Mouse (Mus musculus): Measurements from ENCODE around the gene Klf3. TPM values are rescaled to one million over a fixed set of nuclear protein-coding genes. Genes with fewer than 3 reads are reported as not detected.

Gene Klf3
- polyA plus RNA-seq (2011; ENCODE audit: insufficient read length, low read depth, missing spikeins), result 105 and 107 TPM in 2 replicates

DNA sequence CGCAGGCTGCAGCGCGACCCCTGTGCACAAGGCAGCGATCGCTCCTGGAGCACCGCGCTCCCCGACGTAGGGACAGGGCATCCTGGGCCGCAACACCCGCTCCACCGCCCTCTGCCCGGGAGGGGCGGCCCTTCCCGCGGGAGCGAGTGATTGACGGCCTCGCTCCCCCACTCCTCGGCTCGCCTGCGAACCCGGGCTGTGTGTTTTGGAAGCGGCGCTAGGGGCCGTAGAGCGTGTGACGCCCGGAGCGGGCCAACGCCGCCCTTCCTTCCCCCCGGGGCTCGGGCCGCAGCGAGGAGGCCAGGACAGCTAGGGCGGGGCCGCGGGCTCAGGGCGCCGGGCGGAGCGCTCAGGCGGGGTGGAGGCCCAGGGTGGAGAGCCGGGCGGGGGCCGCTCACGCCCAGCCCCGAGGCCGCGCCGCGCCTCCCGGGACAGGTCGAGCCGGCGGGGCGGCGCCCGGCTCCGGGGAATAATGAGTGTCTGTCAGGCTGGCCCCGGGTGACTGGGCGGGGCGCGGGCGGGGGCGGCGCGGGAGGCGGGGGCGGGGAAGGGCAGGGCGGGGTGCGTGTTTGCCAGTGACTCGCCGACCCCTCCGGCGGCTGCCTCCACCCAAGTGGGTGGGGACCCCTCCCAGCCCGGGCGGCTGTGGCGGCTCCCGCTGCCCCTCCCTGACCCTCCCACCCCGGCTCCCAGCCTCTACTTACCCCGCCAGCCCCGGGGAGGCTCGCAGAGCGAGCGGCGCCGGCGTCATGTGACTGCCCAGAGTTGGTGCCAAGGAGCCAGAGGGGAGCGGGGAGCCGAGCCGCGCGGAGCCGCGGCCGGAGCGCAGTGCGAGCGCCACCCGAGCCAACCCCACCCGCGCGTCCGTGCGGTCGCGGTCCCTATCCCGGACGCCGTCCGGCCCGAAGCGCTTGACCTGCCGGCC is at the start of gene Klf3:
Gene Klf3, plus strand, starts transcription at position 594 of the 925 bp plus-strand sequence.
- peak within 1 kb of the TSS; percentile 96 for H3K27ac ChIP-seq (ENCODE audit: insufficient read depth, low read length)
- H3K4me1 ChIP-seq (ENCODE audit: control insufficient read depth, insufficient read depth, low read length), result peaks cover 1% of the 10 kb centered on the region; the same call in 1 of the 2 replicates

DNA sequence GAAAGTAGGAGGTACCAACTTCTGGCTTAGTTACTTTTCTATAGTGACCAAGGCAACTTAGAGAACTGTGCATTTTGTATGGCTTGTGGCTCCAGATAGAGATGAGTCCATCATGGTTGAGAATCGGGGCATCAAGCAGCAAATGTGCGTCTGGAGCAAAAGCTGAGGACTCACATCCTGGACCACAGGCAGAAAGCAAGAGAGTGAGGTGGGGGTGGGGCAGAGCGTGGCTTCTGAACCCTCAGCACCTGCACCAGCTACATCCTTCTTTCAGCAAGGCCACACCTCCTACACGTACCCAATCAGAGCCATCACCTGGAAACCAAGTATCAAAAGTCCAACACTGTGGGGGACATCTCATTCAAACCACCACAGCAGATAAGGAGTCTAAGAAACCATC is 40.9 kb upstream of the Klf3 start:
- Histone ChIP-seq H3K27ac (ENCODE audit: insufficient read depth, low read length) (no peak overlapping the region), H3K4me1 (ENCODE audit: control insufficient read depth, insufficient read depth, low read length) (no peaks in the 10 kb centered on the region), H3K4me3 (ENCODE audit: insufficient read depth, low read length) (no peak overlapping the region)
- TF ChIP-seq CTCF (IDR thresholded peaks at IDR 0.05; ENCODE audit: borderline replicate concordance, insufficient read depth, low read length) (no peak), POLR2A (IDR thresholded peaks at IDR 0.05; ENCODE audit: low read depth, low read length) (no peak)

More for the DNA sequence above, at the start of gene Klf3:
- H3K4me3 ChIP-seq (ENCODE audit: insufficient read depth, low read length), result peak within 1 kb of the TSS; percentile 95
- TF ChIP-seq POLR2A (IDR thresholded peaks at IDR 0.05; ENCODE audit: low read depth, low read length), result peak; percentile 82
- no peak for TF ChIP-seq CTCF (IDR thresholded peaks at IDR 0.05; ENCODE audit: borderline replicate concordance, insufficient read depth, low read length)

DNA sequence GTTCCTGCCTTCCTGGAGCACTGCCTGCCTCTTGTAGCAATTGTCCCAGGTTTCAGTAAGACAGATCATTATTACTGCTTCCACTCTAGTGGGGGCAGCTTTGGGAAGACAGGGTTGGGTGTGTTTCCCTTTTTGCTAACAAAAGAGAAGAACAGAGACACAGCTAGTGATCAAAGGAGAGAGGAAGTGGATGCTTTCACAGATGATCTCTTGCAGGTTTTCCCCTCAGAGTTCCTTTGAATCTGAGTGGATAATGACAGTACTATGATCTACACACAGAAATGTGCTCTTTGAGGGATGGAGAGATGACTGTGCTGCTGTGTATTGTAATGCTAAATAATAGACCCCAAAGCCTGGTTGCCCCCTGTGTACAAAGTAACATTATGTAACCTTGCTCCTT is 38.7 kb upstream of the Klf3 start:
- Histone ChIP-seq H3K4me3 (ENCODE audit: insufficient read depth, low read length) (no peak overlapping the region), H3K27ac (ENCODE audit: insufficient read depth, low read length) (no peak overlapping the region), H3K4me1 (ENCODE audit: control insufficient read depth, insufficient read depth, low read length) (no peaks in the 10 kb centered on the region)
- TF ChIP-seq CTCF (IDR thresholded peaks at IDR 0.05; ENCODE audit: borderline replicate concordance, insufficient read depth, low read length), result no peak
- TF ChIP-seq POLR2A (IDR thresholded peaks at IDR 0.05; ENCODE audit: low read depth, low read length), result no peak

DNA sequence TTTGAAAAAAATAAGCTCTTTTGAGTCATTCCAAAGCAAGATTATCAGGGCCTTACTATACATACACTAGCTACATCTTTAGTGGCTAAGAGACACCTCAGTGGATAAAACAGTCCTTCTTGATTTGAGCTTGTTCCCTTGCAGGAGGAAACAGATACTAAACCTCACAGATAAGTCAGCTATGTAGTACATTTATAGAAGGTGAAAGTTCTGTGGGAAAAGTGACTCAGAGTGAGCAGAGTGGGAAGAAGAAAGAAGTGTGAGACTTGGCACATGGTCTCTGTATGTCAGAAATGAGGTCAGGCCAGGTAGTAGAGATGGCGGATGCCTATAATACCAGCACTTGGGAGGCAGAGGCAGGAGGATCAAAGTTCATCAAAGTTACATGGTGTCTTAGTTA is 37.4 kb upstream of the Klf3 start:
- H3K27ac ChIP-seq (ENCODE audit: insufficient read depth, low read length), result no peak overlapping the region
- TF ChIP-seq CTCF (IDR thresholded peaks at IDR 0.05; ENCODE audit: borderline replicate concordance, insufficient read depth, low read length), result no peak
- TF ChIP-seq POLR2A (IDR thresholded peaks at IDR 0.05; ENCODE audit: low read depth, low read length), result no peak
- no peak overlapping the region for H3K4me3 ChIP-seq (ENCODE audit: insufficient read depth, low read length)
- H3K4me1 ChIP-seq (ENCODE audit: control insufficient read depth, insufficient read depth, low read length), result no peaks in the 10 kb centered on the region

DNA sequence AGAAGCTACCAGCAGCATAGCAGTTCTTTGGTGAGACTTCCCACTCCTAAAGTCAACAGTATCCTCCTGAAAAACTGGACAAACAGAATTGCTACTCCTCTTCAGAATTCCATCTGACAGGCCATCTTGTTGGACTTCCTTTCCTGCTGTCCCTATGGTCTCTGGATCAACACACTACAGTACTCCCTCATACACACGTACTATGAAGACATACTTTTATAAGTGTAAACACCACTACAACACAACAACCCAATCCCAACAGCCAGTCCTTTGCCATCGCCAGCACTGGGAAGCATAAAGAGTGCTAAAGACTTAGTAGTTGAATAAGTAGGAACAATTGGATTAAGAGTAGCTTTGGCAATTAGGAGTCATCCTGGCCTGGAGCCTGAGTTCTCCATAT is 36.6 kb upstream of the Klf3 start:
- H3K27ac ChIP-seq (ENCODE audit: insufficient read depth, low read length), result no peak overlapping the region
- no peaks in the 10 kb centered on the region for H3K4me1 ChIP-seq (ENCODE audit: control insufficient read depth, insufficient read depth, low read length)
- no peak overlapping the region for H3K4me3 ChIP-seq (ENCODE audit: insufficient read depth, low read length)
- TF ChIP-seq POLR2A (IDR thresholded peaks at IDR 0.05; ENCODE audit: low read depth, low read length) (no peak), CTCF (IDR thresholded peaks at IDR 0.05; ENCODE audit: borderline replicate concordance, insufficient read depth, low read length) (no peak)

DNA sequence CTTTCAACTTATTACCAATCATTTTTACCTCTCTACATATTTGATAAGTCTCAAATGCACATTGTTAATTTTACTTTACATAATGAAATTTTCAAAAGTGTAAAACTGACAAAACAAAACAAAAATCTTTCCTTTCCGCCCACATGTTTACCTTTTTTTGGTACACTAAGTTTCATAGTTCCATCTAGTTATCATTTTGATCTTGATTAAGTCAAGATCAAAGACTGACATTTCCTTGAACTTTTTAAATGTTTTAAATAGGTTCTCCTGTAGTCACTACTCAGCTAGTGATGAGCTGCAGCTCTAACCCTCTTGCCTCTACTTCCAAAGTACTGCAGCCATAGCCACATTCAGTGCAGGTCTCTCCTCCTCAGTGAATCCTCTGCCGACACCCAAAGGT is 31.6 kb upstream of the Klf3 start:
- H3K27ac ChIP-seq (ENCODE audit: insufficient read depth, low read length), result no peak overlapping the region
- TF ChIP-seq CTCF (IDR thresholded peaks at IDR 0.05; ENCODE audit: borderline replicate concordance, insufficient read depth, low read length) (no peak), POLR2A (IDR thresholded peaks at IDR 0.05; ENCODE audit: low read depth, low read length) (no peak)
- no peaks in the 10 kb centered on the region for H3K4me1 ChIP-seq (ENCODE audit: control insufficient read depth, insufficient read depth, low read length)
- no peak overlapping the region for H3K4me3 ChIP-seq (ENCODE audit: insufficient read depth, low read length)

DNA sequence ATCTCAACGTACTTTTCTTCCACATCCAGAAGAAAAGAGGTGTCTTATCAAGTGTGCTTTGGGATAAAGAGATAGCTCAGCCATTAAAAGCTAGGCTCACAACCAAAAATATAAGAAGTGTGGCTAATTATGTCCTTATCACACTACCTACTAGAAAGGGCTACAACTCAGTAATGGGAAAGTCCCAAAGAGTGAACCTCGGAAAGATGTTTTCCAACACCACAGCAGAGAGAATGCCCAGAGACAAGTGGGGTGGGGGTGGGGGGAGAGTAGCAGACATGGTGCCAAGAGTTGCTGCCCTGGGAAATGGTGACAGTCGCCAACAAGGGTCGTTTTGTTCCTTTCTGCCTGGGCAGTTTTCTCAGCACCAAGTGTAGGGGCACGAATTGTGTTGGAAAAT is 25.0 kb upstream of the Klf3 start:
- H3K4me3 ChIP-seq (ENCODE audit: insufficient read depth, low read length), result no peak overlapping the region
- H3K4me1 ChIP-seq (ENCODE audit: control insufficient read depth, insufficient read depth, low read length), result no peaks in the 10 kb centered on the region
- no peak for TF ChIP-seq CTCF (IDR thresholded peaks at IDR 0.05; ENCODE audit: borderline replicate concordance, insufficient read depth, low read length)
- TF ChIP-seq POLR2A (IDR thresholded peaks at IDR 0.05; ENCODE audit: low read depth, low read length), result no peak

DNA sequence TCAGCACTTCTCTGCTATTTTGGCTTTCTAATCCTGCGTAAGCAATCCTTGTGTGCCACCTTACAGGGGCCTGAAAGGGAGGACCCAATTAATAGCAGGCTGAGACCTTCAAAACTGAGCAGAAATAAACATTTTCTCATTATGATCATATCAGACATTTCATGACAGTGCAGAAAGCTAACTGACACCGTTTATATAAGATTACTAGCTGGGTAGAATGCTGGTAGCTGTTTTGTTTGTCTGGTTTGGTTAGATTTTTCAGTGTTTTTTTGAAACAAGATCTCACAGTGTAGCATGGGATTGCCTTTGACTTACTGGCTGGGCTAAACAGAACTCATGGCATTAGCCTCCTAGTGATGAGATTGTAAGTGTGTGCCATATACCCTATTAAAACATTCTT is 23.9 kb upstream of the Klf3 start:
- Histone ChIP-seq H3K4me3 (ENCODE audit: insufficient read depth, low read length) (no peak overlapping the region), H3K4me1 (ENCODE audit: control insufficient read depth, insufficient read depth, low read length) (no peaks in the 10 kb centered on the region), H3K27ac (ENCODE audit: insufficient read depth, low read length) (no peak overlapping the region)
- TF ChIP-seq CTCF (IDR thresholded peaks at IDR 0.05; ENCODE audit: borderline replicate concordance, insufficient read depth, low read length), result no peak
- TF ChIP-seq POLR2A (IDR thresholded peaks at IDR 0.05; ENCODE audit: low read depth, low read length), result no peak

More for the DNA sequence above, 25.0 kb upstream of the Klf3 start:
- H3K27ac ChIP-seq (ENCODE audit: insufficient read depth, low read length), result no peak overlapping the region

DNA sequence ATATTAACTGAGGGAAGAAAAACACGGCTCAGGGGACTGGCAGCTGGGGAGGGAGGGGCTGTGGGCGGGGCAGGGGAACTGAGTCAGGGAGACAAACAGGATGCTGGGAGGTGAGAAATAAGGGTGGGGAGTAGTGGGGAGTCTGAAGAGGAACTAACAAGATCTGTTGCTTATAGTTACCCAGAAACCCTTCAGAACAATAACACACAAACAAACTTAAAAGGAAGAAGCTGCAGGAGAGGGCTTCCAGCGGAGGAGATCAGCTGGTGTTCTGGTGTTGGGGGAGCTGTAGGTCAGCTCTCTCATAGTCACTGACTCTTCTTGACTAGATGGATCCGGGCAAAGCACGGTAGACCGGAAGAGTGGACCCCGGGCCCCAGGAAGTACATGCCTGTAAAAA is 22.4 kb upstream of the Klf3 start:
- H3K4me3 ChIP-seq (ENCODE audit: insufficient read depth, low read length), result no peak overlapping the region
- no peak overlapping the region for H3K27ac ChIP-seq (ENCODE audit: insufficient read depth, low read length)
- TF ChIP-seq CTCF (IDR thresholded peaks at IDR 0.05; ENCODE audit: borderline replicate concordance, insufficient read depth, low read length) (no peak), POLR2A (IDR thresholded peaks at IDR 0.05; ENCODE audit: low read depth, low read length) (no peak)
- no peaks in the 10 kb centered on the region for H3K4me1 ChIP-seq (ENCODE audit: control insufficient read depth, insufficient read depth, low read length)

DNA sequence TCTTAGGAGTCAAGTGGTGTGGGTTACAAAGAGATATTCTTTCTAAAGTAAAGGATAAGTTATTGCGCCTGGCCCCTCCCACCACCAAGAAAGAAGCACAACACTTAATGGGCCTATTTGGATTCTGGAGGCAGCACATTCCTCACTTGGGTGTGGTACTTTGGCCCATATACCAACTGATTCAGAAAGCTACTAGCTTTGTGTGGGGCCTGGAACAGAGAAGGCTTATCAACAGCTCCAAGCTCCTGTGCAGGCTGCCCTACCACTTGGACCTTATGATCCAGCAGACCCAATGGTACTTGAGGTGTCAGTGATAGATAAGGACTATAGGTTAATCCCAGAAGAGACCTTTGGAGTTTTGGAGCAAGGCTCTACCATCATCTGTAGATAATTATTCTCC is 15.0 kb upstream of the Klf3 start:
- TF ChIP-seq CTCF (IDR thresholded peaks at IDR 0.05; ENCODE audit: borderline replicate concordance, insufficient read depth, low read length) (no peak), POLR2A (IDR thresholded peaks at IDR 0.05; ENCODE audit: low read depth, low read length) (no peak)
- Histone ChIP-seq H3K27ac (ENCODE audit: insufficient read depth, low read length) (no peak overlapping the region), H3K4me3 (ENCODE audit: insufficient read depth, low read length) (no peak overlapping the region), H3K4me1 (ENCODE audit: control insufficient read depth, insufficient read depth, low read length) (no peaks in the 10 kb centered on the region)

Measured in embryonic fibroblast, embryonic 13.5 days (primary cell).